Mouse (Mus musculus): ENCODE data around the gene Camsap2. TPM values are rescaled to one million over a fixed set of nuclear protein-coding genes. Genes with fewer than 3 reads are reported as not detected.

Gene Camsap2
- polyA plus RNA-seq, 1 experiment from 2014 or later = 13.2 TPM

DNA sequence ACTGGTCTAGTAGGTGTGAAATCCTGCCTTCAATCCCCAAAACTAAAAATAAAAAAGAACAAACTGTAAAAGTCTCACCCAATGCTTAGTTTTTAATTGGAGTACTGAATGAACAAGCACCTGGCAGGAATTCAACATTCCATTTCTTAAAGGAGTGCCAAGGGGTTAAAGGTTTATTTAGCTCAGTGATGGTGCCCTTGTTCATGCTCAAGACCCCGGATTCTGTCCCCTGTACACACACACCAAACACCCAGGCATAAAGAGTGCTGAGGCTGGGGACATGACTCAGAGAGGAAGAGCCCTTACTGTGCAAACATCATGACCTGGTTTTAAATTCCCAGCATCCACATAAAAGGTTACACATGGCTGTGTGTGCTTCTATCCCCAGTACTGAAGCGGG, 15.5 kb upstream of the Camsap2 start:
- WGBS = 87% methylated on average over 2 of the region's 2 CpGs
- no peak for DNase-seq (ENCODE audit: low spot score)
- no peaks in the 10 kb centered on the region for H3K36me3 ChIP-seq

DNA sequence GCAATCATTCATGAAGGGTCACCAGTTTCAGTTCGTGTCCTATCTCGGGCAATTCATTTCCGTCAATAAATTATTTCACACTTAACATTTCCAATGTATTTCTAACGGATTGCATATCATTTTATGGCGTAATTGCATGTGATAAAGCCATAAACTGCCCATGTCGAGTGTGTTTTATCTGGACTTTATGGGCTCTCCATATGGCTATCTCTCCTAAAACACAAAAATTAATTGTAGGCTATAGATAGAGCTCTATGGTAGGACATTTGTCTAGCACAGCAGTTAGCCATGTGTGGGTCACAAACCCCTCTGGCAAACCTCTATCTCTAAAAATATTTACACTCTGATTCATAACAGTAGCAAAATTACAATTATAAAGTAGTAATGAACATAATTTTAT, 15.0 kb upstream of the Camsap2 start:
- Histone ChIP-seq H3K27ac (no peak overlapping the region), H3K4me1 (replicated peaks) (peaks cover 11% of the 10 kb centered on the region; the same call in 1 of the 2 replicates), H3K4me3 (no peak overlapping the region), H3K9me3 (no peaks in the 10 kb centered on the region), H3K27me3 (ENCODE audit: insufficient read depth, poor library complexity, severe bottlenecking) (no peaks in the 10 kb centered on the region), H3K36me3 (no peaks in the 10 kb centered on the region)
- WGBS = 90% methylated on average over 6 of the region's 6 CpGs
- no peak for DNase-seq (ENCODE audit: low spot score)

More for the DNA sequence above, 15.5 kb upstream of the Camsap2 start:
- no peaks in the 10 kb centered on the region for H3K9me3 ChIP-seq
- H3K27me3 ChIP-seq (ENCODE audit: insufficient read depth, poor library complexity, severe bottlenecking) = no peaks in the 10 kb centered on the region
- H3K4me1 ChIP-seq (replicated peaks) = peaks cover 11% of the 10 kb centered on the region; the same call in 1 of the 2 replicates
- no peak overlapping the region for H3K4me3 ChIP-seq
- H3K27ac ChIP-seq = no peak overlapping the region

GRCm38 (mm10) chr1:136358841-136359360, 13.0 kb upstream of the Camsap2 start:
- Histone ChIP-seq H3K4me3 (no peak overlapping the region), H3K27me3 (ENCODE audit: insufficient read depth, poor library complexity, severe bottlenecking) (no peaks in the 10 kb centered on the region), H3K27ac (no peak overlapping the region), H3K9me3 (no peaks in the 10 kb centered on the region), H3K4me1 (replicated peaks) (peaks cover 11% of the 10 kb centered on the region; the same call in 1 of the 2 replicates), H3K36me3 (no peaks in the 10 kb centered on the region)
- 83% methylated on average over 7 of the region's 7 CpGs for WGBS
- DNase-seq (ENCODE audit: low spot score) = no peak

- H3K9me3 ChIP-seq = no peaks in the 10 kb centered on the region
- peaks cover 7% of the 10 kb centered on the region for H3K4me1 ChIP-seq (replicated peaks)
- no peak overlapping the region for H3K27ac ChIP-seq
- no peaks in the 10 kb centered on the region for H3K36me3 ChIP-seq
- H3K4me3 ChIP-seq = no peak overlapping the region
- 83% methylated on average over 4 of the region's 4 CpGs for WGBS
- no peaks in the 10 kb centered on the region for H3K27me3 ChIP-seq (ENCODE audit: insufficient read depth, poor library complexity, severe bottlenecking)
- no peak for DNase-seq (ENCODE audit: low spot score)
These were observed 9.7 kb upstream of the Camsap2 start for GRCm38 (mm10) chr1:136355651-136356050.

- 68% methylated on average over 3 of the region's 3 CpGs for WGBS
- 0 out of 2 replicates have a peak overlapping the region, but pooled peaks have one; percentile 5 for H3K27ac ChIP-seq
- no peak for DNase-seq (ENCODE audit: low spot score)
- no peaks in the 10 kb centered on the region for H3K36me3 ChIP-seq
- H3K4me1 ChIP-seq (replicated peaks) = peaks cover 22% of the 10 kb centered on the region
- H3K4me3 ChIP-seq = no peak overlapping the region
- no peaks in the 10 kb centered on the region for H3K9me3 ChIP-seq
- H3K27me3 ChIP-seq (ENCODE audit: insufficient read depth, poor library complexity, severe bottlenecking) = peaks cover 17% of the 10 kb centered on the region
These were observed 4.8 kb upstream of the Camsap2 start for GRCm38 (mm10) chr1:136350699-136351200.

DNA sequence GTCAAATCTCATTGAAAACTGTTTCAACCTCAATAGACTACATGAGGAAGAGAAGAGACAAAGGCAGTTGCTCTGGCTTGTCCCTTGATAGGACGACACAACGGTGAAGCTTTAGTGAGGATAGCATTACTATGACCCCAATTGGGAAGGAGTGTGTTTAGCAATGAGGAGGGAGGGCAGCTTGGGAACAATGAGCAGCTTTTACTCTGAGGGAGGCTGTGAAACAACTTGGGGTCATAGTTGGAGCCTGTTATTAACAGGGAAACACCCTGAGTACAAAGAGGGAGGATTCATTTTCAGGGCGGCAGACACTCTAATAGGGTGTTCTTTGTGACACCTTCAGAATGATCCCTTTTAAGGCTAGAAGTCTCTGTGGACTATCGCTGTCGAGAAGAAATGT, 2.2 kb upstream of the Camsap2 start:
- Histone ChIP-seq H3K27me3 (ENCODE audit: insufficient read depth, poor library complexity, severe bottlenecking) (peaks cover 17% of the 10 kb centered on the region), H3K27ac (no peak overlapping the region), H3K4me1 (replicated peaks) (peaks cover 39% of the 10 kb centered on the region), H3K4me3 (no peak overlapping the region), H3K36me3 (no peaks in the 10 kb centered on the region), H3K9me3 (no peaks in the 10 kb centered on the region)
- 64% methylated on average over 5 of the region's 5 CpGs for WGBS
- DNase-seq (ENCODE audit: low spot score) = no peak

DNA sequence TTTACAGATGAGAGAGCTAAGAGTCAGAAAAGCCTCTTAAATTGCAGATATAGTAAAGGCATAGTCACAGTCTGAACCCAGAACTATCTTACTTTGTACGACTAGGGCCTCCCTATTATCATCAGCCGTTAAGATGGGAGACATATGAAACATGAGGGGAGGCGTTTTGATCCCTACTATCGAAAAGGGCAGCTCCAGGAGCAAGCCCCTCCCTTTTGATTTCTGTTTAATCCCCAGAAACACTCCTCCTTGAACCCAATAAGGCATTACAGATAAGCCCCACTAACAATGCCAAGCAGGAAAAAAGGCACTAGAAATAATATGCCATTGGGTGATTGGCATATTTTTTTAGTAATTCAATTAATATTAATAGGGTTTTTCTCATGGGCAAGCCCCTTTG, 1.2 kb upstream of the Camsap2 start:
- H3K36me3 ChIP-seq = no peaks in the 10 kb centered on the region
- H3K27ac ChIP-seq = no peak overlapping the region
- no peaks in the 10 kb centered on the region for H3K9me3 ChIP-seq
- DNase-seq (ENCODE audit: low spot score) = no peak
- H3K27me3 ChIP-seq (ENCODE audit: insufficient read depth, poor library complexity, severe bottlenecking) = peaks cover 17% of the 10 kb centered on the region
- no peak overlapping the region for H3K4me3 ChIP-seq
- H3K4me1 ChIP-seq (replicated peaks) = peaks cover 48% of the 10 kb centered on the region
- 76% methylated on average over 4 of the region's 4 CpGs for WGBS

DNA sequence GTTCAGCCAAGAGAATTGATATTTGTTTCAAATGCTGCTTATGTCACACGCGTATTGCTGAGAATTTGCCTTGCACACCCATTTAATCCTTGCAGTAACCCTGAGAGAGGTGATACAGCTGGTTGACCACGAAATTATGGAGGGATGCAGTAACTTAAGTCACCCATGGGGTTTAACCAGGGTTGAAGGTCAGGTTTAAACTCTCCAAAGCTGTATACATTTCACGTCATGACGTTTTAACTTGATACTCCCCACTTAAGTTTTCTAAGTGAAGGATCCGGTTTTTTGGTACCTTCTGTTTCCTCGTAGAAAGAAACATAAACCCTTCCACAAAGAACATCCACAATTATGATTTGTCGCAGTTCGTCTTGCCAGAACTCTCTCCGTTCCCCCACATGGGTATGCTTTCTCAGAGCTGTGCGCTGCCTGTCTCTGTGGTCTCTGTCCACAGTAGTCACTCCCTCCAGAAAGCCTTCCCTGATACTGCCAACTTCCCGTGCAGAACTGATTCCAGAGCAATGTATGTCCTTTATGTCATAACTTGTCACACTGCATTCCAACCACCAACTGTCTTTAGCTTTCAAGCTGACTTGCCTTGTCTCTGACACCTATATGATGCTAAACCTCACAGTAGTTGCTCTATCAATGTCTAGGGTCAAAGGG, 600 bp upstream of the Camsap2 start:
- Histone ChIP-seq H3K4me1 (replicated peaks) (peaks cover 50% of the 10 kb centered on the region), H3K27me3 (ENCODE audit: insufficient read depth, poor library complexity, severe bottlenecking) (peaks cover 17% of the 10 kb centered on the region), H3K27ac (peak overlapping the region; percentile 98), H3K9me3 (no peaks in the 10 kb centered on the region), H3K36me3 (no peaks in the 10 kb centered on the region), H3K4me3 (peak overlapping the region; percentile 94)
- DNase-seq (ENCODE audit: low spot score) = no peak
- 8% methylated on average over 12 of the region's 12 CpGs for WGBS

GRCm38 (mm10) chr1:136344768-136345453, 993 bp downstream of the Camsap2 start:
- Histone ChIP-seq H3K36me3 (peaks cover 14% of the 10 kb centered on the region), H3K4me1 (replicated peaks) (peaks cover 43% of the 10 kb centered on the region), H3K9me3 (no peaks in the 10 kb centered on the region), H3K27ac (peak overlapping the region; percentile 98), H3K4me3 (peak overlapping the region; percentile 94), H3K27me3 (ENCODE audit: insufficient read depth, poor library complexity, severe bottlenecking) (peaks cover 17% of the 10 kb centered on the region)
- WGBS = under 1% methylated on average over 22 of the region's 22 CpGs
- no peak for DNase-seq (ENCODE audit: low spot score)

GRCm38 (mm10) chr1:136344281-136344680, 1.6 kb downstream of the Camsap2 start:
- Histone ChIP-seq H3K4me1 (replicated peaks) (peaks cover 43% of the 10 kb centered on the region), H3K27ac (peak overlapping the region; percentile 98; the same call in 1 of the 2 replicates), H3K36me3 (peaks cover 20% of the 10 kb centered on the region), H3K9me3 (no peaks in the 10 kb centered on the region), H3K27me3 (ENCODE audit: insufficient read depth, poor library complexity, severe bottlenecking) (peaks cover 16% of the 10 kb centered on the region), H3K4me3 (peak overlapping the region; percentile 94)
- no peak for DNase-seq (ENCODE audit: low spot score)
- WGBS = 4% methylated on average over 1 of the region's 1 CpGs

GRCm38 (mm10) chr1:136343727-136344126, 2.2 kb downstream of the Camsap2 start:
- DNase-seq (ENCODE audit: low spot score) = no peak
- H3K27ac ChIP-seq = no peak overlapping the region
- 30% methylated on average over 7 of the region's 7 CpGs for WGBS

GRCm38 (mm10) chr1:136340541-136340940, 5.4 kb downstream of the Camsap2 start:
- Histone ChIP-seq H3K36me3 (peaks cover 30% of the 10 kb centered on the region), H3K9me3 (no peaks in the 10 kb centered on the region), H3K4me3 (no peak overlapping the region), H3K27me3 (ENCODE audit: insufficient read depth, poor library complexity, severe bottlenecking) (no peaks in the 10 kb centered on the region), H3K27ac (no peak overlapping the region), H3K4me1 (replicated peaks) (peaks cover 31% of the 10 kb centered on the region)
- 96% methylated on average over 3 of the region's 3 CpGs for WGBS
- DNase-seq (ENCODE audit: low spot score) = no peak

More at GRCm38 (mm10) chr1:136343727-136344126, 2.2 kb downstream of the Camsap2 start:
- Histone ChIP-seq H3K36me3 (peaks cover 22% of the 10 kb centered on the region), H3K4me1 (replicated peaks) (peaks cover 43% of the 10 kb centered on the region), H3K9me3 (no peaks in the 10 kb centered on the region), H3K27me3 (ENCODE audit: insufficient read depth, poor library complexity, severe bottlenecking) (peaks cover 14% of the 10 kb centered on the region), H3K4me3 (peak overlapping the region; percentile 94)

DNA sequence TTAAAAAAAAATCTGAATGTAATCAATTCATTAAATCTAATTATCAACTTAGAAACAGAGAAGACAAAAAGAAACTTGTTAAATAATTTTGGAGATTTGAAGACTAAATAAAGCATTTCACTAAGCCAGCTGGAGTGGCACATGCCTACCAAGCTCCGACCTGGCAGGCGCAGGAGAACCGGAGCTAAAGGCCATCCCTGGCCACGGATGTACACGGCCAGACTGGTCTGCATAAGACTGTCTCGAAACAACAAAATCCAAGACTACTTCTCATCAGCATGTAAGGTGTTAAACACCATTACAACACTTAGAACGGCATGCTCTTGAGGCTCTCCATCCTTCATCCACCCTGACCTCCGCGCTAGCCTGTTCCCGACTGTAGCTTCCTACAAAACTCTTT, 11.2 kb downstream of the Camsap2 start:
- H3K27me3 ChIP-seq (ENCODE audit: insufficient read depth, poor library complexity, severe bottlenecking) = no peaks in the 10 kb centered on the region
- no peak overlapping the region for H3K4me3 ChIP-seq
- no peak overlapping the region for H3K27ac ChIP-seq
- 94% methylated on average over 10 of the region's 10 CpGs for WGBS
- 0 out of 2 replicates have a peak, but pooled peaks cover 4% of the 10 kb centered on the region for H3K4me1 ChIP-seq (replicated peaks)
- peaks cover 43% of the 10 kb centered on the region for H3K36me3 ChIP-seq
- H3K9me3 ChIP-seq = no peaks in the 10 kb centered on the region
- DNase-seq (ENCODE audit: low spot score) = no peak

All from hindbrain, embryonic 10.5 days (tissue).